Mouse (Mus musculus) brain, embryonic 18.5 days (tissue): ENCODE results near the gene Cemip.

Source experiments
- DNase-seq: peaks from one replicate; pipeline ENCODE4 v3.0.0-alpha.2; 2012; ENCODE audit warnings: low read depth, low spot score

Cemip gene

DNA sequence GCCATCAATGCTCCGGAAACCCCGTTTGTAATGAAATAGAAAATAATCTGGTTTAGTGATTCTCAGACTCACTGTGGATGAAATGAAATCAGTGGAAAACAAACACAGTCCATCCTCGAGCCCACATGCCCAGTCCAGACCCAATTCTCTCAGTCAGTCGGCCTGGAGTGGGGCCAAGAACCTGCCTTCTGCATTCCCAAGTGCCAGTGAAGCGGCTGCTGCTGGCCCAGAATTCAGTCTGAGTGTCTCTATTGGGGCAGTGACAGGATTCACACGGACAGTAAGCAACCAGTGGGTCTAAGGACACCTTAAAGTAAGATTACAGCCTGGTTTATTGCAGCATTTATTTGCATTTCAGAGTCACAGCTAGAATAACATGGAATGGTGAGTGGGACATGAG lies 10.2 kb upstream of the Cemip start:
- DNase-seq: no peak

DNA sequence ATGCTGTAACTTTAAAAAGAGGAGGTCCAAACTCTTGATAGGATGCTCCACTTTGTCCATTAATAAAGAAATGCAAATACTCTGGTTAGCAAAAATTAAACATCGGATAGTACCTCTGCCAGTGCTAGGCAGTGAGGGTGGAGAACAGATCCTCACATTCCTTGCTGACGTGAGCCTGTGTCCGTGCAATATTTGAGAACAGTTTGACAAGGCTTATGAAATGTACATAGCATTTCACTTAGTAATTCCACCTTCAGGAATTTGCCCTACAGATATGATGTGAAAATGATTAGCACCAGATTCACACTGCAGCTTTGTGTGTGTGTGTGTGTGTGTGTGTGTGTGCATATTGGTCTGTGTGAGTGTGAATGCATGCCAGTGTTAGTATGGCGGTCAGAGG lies 4.5 kb upstream of the Cemip start:
- no peak for DNase-seq

DNA sequence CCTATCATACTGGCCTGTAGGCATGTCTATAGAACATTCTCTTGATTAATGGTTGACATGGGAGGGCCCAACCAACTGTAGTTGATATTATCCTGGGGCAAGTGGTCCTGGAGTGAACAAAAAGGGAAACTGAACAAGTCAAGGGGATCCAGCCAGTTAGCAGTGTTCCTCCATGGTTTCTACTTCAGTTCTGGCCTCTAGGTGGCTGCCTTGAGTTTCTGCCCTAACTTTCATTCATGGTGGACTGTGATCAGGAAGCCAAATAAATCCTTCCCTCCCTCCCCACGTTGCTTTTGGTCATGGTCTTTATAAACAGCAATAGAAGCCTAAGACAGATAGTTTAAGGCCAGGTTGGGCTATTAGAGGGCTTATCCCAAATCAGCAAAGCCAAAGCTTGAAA lies 3.5 kb upstream of the Cemip start:
- no peak for DNase-seq

DNA sequence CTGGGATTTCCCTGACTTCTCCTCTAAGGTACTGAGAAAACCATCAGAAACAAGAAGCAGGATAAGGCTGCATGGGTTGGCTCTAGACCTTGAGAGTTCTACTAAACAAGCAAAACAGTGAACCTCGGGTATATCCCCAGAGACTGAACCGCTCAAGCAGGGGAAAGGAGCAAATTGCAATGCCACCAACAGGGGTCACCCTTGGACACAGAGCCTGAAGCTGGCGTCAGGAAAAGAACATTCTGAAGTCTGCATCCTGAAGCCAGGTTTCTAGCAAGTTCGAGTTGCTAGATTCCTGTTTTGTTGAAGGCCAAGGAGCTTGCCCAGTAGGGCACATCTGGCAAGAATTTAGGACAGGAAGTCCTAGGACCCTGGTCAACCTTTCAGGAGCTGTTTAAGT lies 2.7 kb upstream of the Cemip start:
- no peak for DNase-seq

DNA sequence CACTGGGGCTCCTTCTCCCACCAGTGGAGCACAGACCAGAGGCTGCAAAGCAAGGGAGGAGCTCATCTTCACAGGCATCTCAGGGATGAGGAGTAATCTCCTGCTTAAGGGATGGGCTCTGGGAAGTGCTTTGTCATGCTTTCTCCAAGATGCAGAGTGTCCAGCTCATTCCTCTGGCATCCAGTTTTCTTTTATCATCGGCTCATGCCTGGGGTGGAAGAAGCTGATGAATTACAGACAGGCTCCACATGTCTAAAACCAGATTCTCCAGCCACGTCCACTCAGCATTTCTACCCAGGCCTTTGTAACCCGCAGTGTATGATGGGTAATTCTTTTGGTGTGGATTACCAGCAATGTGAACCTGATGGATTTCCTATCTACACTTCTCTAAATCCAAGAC lies 1.9 kb upstream of the Cemip start:
- no peak for DNase-seq

DNA sequence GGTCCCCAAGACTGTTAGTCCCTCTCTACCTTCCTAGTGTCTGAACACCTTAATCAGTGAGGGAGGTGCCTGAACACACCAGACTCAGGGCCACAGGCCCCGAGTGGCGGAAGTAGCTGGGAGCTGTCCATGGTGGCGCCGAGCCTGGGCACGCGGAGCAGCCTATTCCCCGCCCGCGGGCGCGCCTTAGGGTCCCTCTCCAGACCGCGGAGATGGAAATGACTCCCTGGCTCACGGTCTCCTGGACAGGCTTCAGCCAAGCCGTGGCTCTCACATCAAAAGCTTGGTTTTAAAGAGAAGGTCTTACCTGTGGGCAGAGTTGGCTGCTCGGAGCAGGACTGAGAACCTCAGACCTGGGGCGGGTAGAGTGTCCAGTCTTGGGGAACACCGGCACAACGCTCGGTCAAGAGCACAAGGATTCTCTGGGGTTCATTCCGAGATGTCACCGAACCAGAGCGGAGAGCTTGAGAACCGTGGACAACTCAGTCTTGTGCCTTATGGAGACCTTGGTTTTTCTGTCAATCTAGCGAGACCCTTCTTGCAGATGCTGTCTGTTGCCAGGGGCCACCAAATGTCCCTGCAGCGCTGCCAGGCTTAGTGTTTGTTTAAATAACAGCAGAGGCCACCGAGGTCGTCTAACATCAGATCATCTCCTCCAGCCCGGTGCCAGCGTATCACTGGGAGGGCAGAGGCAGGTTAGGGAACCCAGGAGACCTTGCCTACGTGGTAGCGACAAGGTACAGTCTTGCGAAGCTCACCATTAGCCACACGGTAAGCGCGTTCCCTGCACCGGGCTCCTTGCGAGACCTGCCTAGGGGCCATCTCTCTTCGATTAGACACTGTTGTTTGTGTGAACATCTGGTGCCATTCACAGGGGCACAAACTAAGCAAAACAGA lies 1.0 kb downstream of the Cemip start:
- DNase-seq: no peak

DNA sequence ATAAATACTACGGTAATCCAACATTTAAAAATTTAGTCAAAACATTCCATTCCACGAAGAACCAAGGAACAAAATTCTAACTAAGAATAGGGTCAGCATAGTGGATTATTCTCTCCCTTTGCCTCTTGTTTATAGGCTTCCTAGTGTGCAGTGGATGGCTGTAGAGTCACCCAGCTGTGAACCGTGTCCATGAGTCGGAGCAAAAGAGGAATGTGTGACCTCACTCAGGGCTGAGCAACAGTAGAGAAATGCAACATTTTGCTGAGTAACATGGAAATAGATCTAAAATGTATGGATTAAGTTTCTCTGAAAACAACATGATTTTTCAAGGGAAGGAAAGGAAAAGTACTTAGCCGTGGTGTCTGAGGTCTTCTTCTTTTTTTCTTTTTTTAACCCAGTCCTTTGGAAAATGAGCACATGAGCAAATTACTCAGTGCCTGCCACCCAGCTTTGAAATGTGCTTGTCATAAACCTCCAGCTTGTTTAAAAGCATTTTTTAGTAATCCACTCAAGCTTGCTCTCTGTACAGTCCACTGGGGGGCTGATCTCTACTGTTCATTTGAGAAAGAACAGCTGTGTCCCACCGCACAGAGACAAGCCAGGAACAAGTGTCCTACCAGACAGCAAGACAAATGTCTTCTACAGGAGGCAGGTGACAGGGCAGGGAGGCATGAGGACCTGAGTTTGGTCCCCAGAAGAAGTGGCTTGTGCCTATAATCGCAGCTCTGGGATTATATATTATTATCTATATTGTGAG lies 8.9 kb downstream of the Cemip start:
- DNase-seq: no peak

DNA sequence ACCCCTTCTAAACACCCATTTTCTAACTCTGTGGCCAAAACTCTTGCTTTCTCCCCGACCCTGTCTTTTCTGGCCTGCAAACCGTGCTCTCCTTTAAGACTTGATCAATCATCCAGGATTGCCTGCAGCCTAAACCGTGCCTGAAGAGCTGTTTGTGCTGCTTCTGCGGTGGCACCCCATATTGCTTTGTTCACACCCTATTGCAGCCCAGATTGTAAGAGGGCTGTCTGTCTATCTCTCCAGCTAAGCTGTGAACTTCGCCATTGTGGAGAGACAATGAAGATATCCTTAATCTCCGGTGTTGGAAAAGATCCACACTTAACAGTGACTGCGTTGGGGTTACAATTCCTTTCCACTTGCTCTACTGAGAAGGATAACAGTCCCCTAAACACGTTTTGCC lies 12.0 kb downstream of the Cemip start:
- DNase-seq: no peak

DNA sequence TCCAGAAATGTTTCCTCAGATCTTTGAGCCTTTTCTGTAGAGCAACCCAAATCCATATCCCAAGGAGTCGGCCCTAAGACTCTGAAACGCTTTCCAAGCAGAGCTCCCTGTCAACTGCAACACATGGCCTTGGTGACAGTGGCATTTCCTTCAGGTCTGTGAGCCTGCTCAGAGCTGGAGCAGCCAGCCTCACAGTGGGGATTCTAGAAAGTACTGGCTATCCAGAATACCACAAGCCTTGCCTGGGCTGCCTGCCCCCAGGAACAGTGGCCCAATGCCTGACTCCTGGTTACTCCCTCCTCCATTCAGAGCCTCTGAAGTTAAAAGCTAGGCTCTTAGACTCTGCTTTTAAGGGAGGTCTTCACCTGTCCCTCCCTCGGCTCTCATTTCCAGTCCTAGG lies 12.4 kb downstream of the Cemip start:
- no peak for DNase-seq

DNA sequence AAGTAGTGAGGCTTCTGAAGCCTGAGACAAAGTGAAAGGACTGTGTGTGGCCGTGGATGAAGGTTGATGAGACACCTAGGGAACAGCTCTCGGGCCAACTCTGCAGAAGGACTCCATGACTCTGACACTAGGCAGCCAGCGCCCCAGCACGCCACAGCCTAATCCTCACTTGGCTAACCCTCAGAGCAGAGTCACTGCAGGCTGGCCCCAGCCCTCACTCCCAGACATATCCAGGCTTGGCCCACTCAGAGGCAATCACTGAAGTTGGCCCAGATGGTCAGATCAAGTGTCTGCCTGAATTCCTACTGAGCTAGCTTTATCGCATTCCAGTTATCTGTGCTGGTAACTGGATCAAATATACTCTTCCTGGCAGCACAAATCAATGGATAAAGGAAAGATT lies 17.4 kb downstream of the Cemip start:
- no peak for DNase-seq

DNA sequence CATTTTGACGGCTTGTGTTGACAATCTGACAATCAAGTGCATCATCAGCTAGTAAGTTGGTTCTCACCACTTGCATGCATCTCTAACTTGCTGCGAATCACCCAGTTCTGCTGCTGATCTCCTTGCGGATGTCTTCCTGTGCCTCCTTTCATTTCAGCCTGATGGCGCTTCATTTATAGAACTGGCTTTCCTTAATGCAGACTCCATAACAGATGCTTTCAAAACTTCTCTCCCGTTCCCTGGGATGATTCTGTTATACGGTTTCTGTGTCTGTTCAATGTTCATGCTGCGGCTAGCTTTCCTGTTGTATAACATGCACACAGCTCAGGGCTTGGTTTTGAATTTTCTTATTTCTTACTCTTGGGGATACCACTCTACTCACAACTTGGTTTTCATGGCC lies 26.5 kb downstream of the Cemip start:
- no peak for DNase-seq

DNA sequence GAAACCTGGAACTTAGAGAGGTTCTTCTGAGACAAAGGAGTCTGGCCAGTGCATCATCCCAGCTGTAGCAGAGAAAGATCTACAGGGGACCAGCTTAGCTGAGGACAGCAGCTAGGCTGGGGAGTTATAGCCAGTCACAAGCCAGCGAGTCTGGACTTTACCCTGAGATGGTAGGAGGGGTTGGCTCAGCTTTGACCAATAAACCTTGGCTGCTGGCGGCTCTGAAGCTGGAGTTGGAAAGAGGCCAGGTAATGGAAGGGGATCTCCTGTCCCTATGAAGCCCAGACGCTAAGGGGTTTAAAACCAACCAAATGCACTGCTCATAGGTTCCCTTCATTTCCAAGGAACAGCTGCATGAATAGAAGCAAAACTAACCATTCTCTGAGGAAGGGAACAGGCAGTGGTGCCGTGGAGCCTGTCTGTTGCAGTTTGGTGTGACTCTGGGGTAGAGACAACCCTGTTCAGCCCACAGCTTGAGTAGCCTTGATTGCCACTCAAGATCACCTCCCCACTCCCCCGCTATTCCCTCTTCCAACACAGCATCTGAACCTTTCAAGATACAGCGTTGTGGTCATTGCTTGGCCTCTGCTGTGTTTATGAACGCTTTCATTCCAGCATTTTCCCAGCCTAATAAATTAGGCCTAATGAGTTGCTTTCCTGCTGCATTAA lies 30.2 kb downstream of the Cemip start:
- DNase-seq: no peak

DNA sequence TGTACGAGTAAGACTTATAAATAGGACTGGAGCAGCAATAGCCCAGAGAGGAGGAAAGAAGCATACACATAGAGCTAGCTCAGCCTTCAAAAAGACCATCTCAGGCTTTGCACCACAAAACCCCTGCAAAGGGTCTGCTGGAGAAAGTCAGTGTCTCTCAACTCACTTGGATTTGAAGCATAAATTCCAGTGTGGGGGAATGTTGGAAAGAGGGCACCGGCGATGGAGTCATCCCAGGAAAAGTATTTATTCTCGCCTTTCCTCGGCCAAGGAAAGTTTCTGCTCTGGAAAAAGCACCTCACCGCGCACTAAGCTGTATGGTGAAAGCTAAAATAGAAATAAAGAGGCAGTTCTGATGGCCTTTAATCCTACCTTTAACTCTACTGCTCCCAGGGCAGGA lies 32.4 kb downstream of the Cemip start:
- no peak for DNase-seq

DNA sequence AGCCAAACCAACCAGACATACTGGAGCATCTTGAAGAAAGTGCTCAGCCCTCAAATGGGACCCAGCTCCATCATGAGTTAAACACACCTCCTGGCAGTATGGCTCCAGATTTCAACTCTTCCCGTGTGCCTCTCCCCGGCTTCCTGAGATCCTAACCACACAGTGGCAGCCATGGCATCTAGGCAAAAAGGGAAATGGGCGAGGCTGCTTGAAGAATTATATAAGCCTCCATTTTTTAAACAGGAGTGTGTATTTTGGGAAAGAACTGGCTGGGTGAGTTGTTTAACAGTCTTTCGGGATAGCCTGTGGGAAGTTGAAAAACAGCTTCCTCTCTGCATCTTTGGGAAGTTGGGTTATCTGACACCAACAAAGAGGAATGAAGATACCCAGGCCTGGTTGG lies 34.9 kb downstream of the Cemip start:
- DNase-seq: no peak

DNA sequence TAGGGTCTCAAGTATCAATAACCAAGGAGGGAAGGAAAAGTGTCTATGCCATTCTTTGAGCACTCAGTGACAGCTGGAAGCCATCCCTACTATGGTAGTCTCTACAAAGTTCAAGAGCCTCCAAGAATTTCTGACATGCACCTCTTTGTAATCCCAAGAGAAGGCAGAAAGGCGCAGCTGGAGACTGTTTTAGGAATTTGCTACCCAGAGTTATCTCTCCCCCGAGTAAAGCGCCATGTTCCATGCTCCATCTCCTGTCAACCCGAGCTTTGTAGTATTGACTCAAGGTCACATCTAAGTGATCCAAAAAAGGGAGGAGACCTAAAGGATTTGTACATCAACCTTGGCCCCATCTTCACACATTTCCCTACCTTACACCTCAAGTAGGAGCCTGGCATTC lies 40.8 kb downstream of the Cemip start:
- DNase-seq: no peak

DNA sequence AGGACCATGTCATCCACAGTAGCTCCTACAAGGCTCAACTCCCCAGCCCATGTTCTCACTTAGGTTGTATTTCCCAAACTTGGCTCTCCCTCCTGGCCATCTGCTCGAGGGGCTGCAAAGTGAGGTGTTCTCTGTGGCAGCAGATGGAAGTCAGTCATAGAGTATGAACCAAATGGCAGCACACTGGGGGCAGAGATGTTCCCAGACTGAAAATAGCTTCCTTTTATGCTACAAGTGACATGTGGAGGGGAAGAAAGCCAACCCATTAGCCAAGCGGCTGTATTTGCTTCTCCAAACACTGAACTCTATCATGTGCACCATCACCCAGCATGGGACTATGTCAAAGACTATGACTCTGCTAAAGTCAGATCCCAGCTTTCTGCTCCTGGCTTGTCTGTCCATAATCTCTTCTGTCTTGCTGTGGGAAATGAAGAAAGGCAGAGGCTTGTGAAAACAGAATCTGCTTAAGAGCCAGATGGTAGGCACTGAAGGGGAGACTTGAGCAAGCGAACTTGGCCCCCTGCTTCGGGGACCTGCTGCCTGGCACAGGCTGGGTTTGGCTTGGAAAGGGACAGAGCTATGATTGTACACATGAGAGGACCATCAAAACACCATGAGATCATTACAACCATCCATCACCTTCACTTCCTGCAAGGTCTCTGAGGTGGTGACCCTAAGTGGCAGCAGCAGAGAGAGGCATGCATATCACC lies 41.6 kb downstream of the Cemip start:
- DNase-seq: peak; percentile 18

DNA sequence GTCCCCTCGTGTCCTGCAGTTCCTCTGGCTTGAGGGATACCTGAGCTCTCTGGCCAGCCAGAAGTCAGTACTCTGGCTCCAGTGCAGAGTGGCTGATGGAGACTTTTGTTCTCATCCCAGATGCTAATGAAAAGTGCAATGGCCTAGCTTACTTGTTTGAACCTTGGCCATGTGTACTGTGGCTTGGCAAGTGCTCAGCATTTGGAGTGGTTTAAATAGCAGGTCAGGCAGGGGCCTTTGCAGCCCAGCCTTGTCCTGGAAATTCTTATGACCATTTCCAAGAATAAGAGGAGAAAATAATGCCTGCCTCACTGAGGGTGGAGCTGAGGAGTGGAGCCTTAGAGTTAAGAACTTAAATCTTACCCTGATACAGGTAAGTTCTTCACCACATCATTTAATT lies 43.6 kb downstream of the Cemip start:
- DNase-seq: no peak

DNA sequence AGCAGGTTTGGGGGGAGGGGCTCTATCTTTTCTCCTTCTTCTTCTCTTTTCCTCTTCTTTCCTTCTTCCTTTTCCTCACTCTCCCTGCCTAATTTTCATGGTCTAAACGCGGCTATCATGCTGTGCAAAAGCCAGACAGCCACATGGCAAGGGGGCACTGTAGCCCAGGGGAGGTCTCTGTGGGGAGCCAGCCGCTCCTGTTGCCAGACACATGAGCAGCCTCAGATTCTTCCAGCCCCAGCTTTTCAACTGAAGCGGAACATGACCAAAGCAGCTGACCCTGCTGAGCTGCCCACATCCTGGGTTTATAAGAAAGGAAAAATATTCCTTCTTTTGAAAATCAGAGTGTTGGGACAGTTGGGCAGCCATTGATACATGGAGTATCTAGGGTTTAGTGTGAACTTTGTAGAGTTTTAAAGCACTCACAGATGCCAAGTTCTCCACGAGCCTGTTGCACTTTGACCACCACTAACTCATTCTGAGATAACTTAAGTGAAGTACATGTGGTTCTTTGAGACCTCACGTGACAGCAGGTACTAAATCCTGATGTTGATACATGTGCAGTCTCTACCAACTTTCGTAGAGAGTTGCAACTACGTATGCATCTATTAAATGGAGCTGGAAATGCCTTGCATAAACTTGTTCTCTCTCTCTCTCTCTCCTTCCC lies 46.3 kb downstream of the Cemip start:
- no peak for DNase-seq

DNA sequence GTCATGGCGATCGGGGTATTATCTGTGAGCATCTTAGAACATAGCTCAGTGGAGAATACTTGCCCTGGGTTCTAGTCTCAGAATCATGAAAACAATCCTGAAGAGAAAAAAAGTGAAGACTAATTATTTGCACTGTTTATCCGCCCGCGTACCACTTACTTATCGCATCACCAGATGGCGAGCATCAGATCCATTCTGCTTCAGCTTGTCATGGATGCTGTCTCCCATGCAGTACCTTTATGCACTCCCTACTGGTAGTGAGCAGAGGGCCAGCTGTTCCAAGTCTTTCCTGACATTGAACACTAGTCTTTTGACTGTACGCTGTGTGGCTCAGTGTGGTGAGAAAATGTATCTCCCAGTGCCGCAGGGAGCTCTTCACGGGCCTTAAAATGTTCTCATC lies 47.7 kb downstream of the Cemip start:
- DNase-seq: no peak

DNA sequence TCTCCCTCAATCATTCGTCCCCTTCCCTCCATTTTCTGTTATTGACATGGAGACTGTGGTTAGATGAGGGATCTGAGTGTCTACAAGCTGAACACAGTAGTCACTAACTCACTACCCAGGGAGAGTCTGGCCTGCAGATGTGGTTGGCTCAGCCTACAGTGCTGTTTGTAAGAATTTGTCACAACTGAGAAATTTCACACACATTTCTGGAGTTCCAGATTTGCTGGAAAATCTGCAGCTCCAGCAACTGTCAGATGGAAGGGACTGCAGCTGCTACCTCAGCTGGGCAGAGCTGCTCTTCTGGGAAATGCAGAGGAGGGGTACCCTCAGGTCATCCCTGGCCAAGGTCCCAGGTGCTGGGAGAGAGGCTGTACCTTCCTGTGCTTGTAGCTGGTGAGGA lies 53.5 kb downstream of the Cemip start:
- DNase-seq: no peak

DNA sequence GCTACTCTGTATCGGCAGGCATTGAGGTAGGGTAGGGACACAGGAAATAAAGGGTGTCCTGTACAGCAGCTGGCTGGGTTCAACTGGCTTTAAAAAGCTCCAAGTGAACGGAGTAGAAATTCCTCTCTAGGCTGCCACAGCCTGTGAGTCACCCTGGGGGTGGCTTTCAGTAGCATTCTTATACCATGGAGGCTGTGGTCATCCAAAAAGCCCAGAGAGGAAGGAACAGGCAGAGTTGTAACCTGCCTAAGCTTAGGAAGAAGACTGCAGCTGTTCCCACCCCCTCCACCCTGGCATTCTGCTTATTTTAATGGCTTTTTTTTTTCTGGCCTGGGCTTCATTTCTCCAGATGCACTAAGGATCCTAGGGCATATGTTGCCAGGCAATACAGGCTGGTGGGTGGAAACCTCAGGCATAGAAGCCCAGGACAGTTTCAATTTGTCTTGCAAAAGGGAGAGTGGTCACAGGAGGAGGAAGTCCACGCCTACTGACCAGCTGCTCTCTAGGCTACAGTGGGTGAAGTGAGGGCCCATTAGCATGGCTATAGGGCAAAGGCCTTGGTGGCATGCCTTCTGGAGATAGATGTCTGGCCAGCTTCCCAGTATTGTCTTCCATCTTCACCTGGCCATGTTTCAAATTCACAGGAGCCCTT lies 57.1 kb downstream of the Cemip start:
- no peak for DNase-seq
